13 mouse cellular contexts compared by ENCODE assay signal in genomic region chr14:6426766-6427165, GRCm38 (mm10). TPM values are rescaled to one million over a fixed set of nuclear protein-coding genes. Genes with fewer than 3 reads are reported as not detected.
A peak's percentile ranks its signal among the peaks of the same experiment; 100 is the strongest.
DNase-seq lines count a peak whose midpoint lies in the region; ATAC-seq and TF ChIP-seq lines count a peak whose summit lies in the region.
"Not testable (repeated sequence)": the region's sequence is repeated elsewhere in the genome, so short reads cannot be mapped to it uniquely, and the experiment has no call there.
"Had no signal": no experiment of that assay in that cellular context is flagged by ENCODE, and none has a peak within 500 bp of the region (broad histone marks: within the 10 kb centered on the region; RNA-seq: fewer than 3 reads in every experiment).

No protein-coding gene starts in this region.

- TF ChIP-seq EP300 in heart, adult 2 months (IDR thresholded peaks at IDR 0.05; ENCODE audit: insufficient read depth, low read depth, low read length): not testable (repeated sequence)

- 9% methylated on average over 36 of the region's 42 CpGs for WGBS in forebrain, embryonic 10.5 days
- 8% methylated on average over 26 of the region's 42 CpGs for WGBS in heart, adult 2 months
- WGBS in hindbrain, embryonic 14.5 days: 4% methylated on average over 13 of the region's 42 CpGs

- not testable (repeated sequence) for TF ChIP-seq CTCF in heart, adult 2 months (IDR thresholded peaks at IDR 0.05)

- peak overlapping the region; percentile 55 for H3K4me2 ChIP-seq in hindbrain, embryonic 14.5 days (replicated peaks)

- H3K4me1 ChIP-seq in forebrain, embryonic 10.5 days; heart, adult 2 months (ENCODE audit: control insufficient read depth, insufficient read depth, low read length); hindbrain, embryonic 14.5 days (replicated peaks; ENCODE audit: control insufficient read depth, insufficient read depth, low read length): not testable (repeated sequence)

- H3K79me2 ChIP-seq in heart, adult 2 months (replicated peaks; ENCODE audit: control insufficient read depth, insufficient read depth, low read length): not testable (repeated sequence)

- peak overlapping the region; percentile 40 for H3K4me3 ChIP-seq in forebrain, embryonic 10.5 days
- H3K4me3 ChIP-seq in heart, adult 2 months: not testable (repeated sequence)
- peak overlapping the region; percentile 30 for H3K4me3 ChIP-seq in hindbrain, embryonic 14.5 days (replicated peaks; ENCODE audit: low read length)

- not testable (repeated sequence) for H3K27ac ChIP-seq in forebrain, embryonic 10.5 days; heart, adult 2 months; hindbrain, embryonic 14.5 days

- ATAC-seq in hindbrain, embryonic 14.5 days (ENCODE audit: low FRiP score): not testable (repeated sequence)

- peak; percentile 33 for DNase-seq in adrenal gland, adult 2 months
- DNase-seq in forebrain, embryonic 10.5 days (ENCODE audit: extremely low spot score, low spot score); hindbrain, embryonic 14.5 days (ENCODE audit: low spot score): not testable (repeated sequence)
- DNase-seq in heart, adult 2 months: peak; percentile 65
- peak; percentile 13 to 24 for DNase-seq in layer of hippocampus, postnatal 14 days (ENCODE audit: low spot score in 2 of 2)
- DNase-seq in lung, postnatal 10 days: peak; percentile 37
- DNase-seq in right cerebral cortex, postnatal 10 days (ENCODE audit: low spot score in 2 of 2): peak; percentile 32 to 37
- DNase-seq in urinary bladder, adult 2 months (ENCODE audit: low spot score): peak; percentile 29

- not testable (repeated sequence) for H3K9me3 ChIP-seq in forebrain, embryonic 10.5 days; hindbrain, embryonic 14.5 days (ENCODE audit: control insufficient read depth, low read length)

- H3K9ac ChIP-seq in heart, adult 2 months (ENCODE audit: low read depth, low read length): not testable (repeated sequence)
- peak overlapping the region; percentile 47; the same call in 1 of the 2 replicates for H3K9ac ChIP-seq in hindbrain, embryonic 14.5 days

- not testable (repeated sequence) for H3K36me3 ChIP-seq in forebrain, embryonic 10.5 days (replicated peaks); heart, adult 2 months (ENCODE audit: control insufficient read depth, insufficient read depth, low read length); hindbrain, embryonic 14.5 days (replicated peaks; ENCODE audit: control insufficient read depth, insufficient read depth)

- intact Hi-C loops in heart, adult 2 months (cut with DNase I): not testable (repeated sequence)

- not testable (repeated sequence) for TF ChIP-seq POLR2A in heart, adult 2 months (IDR thresholded peaks at IDR 0.05; ENCODE audit: insufficient read depth, low read depth, low read length)

- not testable (repeated sequence) for H3K27me3 ChIP-seq in forebrain, embryonic 10.5 days (ENCODE audit: poor library complexity, severe bottlenecking); heart, adult 2 months (ENCODE audit: control insufficient read depth, insufficient read depth, low read length); hindbrain, embryonic 14.5 days (ENCODE audit: control insufficient read depth, insufficient read depth, low read length)

RNA-seq across cellular contexts. Expression of gene Gm3591, which starts 14.5 kb away (rescaled TPM):
- total RNA-seq in adrenal gland, adult 2 months (2021): under 1 TPM in 1 of 2 experiments, not detected in 1; 0.28 TPM
- not detected in 2 replicates for polyA plus RNA-seq in adrenal gland, adult 2 months (2012; rRNA removed)
- 0.57 and 1.5 TPM in 2 replicates for polyA plus RNA-seq in forebrain, embryonic 10.5 days (2016; fragmentation: Nextera tagmentation; extraction: Ambion mirVana)
- total RNA-seq in heart, adult 2 months (2021): under 1 TPM in 1 of 2 experiments, not detected in 1; 0.60 TPM
- polyA plus RNA-seq in heart, adult 2 months (2012; rRNA removed): 0.29 and 0.90 TPM in 2 replicates
- polyA plus RNA-seq in hindbrain, embryonic 14.5 days (2014; fragmentation: Nextera tagmentation; extraction: Ambion mirVana): 5.6 and 8.3 TPM in 2 replicates
- total RNA-seq in layer of hippocampus, postnatal 14 days (2021): under 1 TPM in 1 of 2 experiments, not detected in 1; 0.91 TPM
- 0.40 and 0.74 TPM in 2 replicates for polyA plus RNA-seq in urinary bladder, adult 2 months (2012; rRNA removed)
- total RNA-seq: MEL had no signal

RNA-seq across cellular contexts. Expression of gene Gm3594, which starts 17.6 kb away (rescaled TPM):
- not detected for total RNA-seq in adrenal gland, adult 2 months (2021)
- polyA plus RNA-seq in adrenal gland, adult 2 months (2012; rRNA removed): not detected in 2 replicates
- polyA plus RNA-seq in forebrain, embryonic 10.5 days (2016; fragmentation: Nextera tagmentation; extraction: Ambion mirVana): not detected in 2 replicates
- total RNA-seq in heart, adult 2 months (2021): not detected
- not detected in 2 replicates for polyA plus RNA-seq in heart, adult 2 months (2012; rRNA removed)
- not detected in 2 replicates for polyA plus RNA-seq in hindbrain, embryonic 14.5 days (2014; fragmentation: Nextera tagmentation; extraction: Ambion mirVana)
- total RNA-seq in layer of hippocampus, postnatal 14 days (2021): not detected
- not detected in 2 replicates for polyA plus RNA-seq in urinary bladder, adult 2 months (2012; rRNA removed)
- total RNA-seq: gastrocnemius, adult 8-10 months; MEL had no signal
- polyA plus RNA-seq: intestine, embryonic 15.5 days; limb, embryonic 10.5 days; lung, postnatal 0 days had no signal

RNA-seq across cellular contexts. Expression of gene Gm16440, which starts 36.6 kb away (rescaled TPM):
- not detected for total RNA-seq in adrenal gland, adult 2 months (2021)
- polyA plus RNA-seq in adrenal gland, adult 2 months (2012; rRNA removed): not detected in 2 replicates
- polyA plus RNA-seq in forebrain, embryonic 10.5 days (2016; fragmentation: Nextera tagmentation; extraction: Ambion mirVana): not detected in 2 replicates
- not detected for total RNA-seq in heart, adult 2 months (2021)
- polyA plus RNA-seq in heart, adult 2 months (2012; rRNA removed): not detected in 2 replicates
- 0.34 TPM in 1 of 2 replicates, not detected in the other for polyA plus RNA-seq in hindbrain, embryonic 14.5 days (2014; fragmentation: Nextera tagmentation; extraction: Ambion mirVana)
- total RNA-seq in layer of hippocampus, postnatal 14 days (2021): not detected
- polyA plus RNA-seq in urinary bladder, adult 2 months (2012; rRNA removed): not detected in 2 replicates
- total RNA-seq: gastrocnemius, adult 8-10 months; MEL had no signal
- polyA plus RNA-seq: intestine, embryonic 15.5 days; limb, embryonic 10.5 days; lung, postnatal 0 days had no signal
